Mouse (Mus musculus): Measurements from ENCODE around the gene Ap2a2.

GRCm38 (mm10) chr7:141524760-141525579 lies 37.0 kb upstream of the Ap2a2 start:
- TF ChIP-seq CTCF (IDR thresholded peaks at IDR 0.05; ENCODE audit: low read depth), result peak; percentile 95
- no peak for TF ChIP-seq EP300 (IDR thresholded peaks at IDR 0.05; ENCODE audit: low read depth)

All from heart, postnatal 0 days (tissue).